Mouse (Mus musculus) cerebellum, adult 11-12 months (tissue): ENCODE measurements around the gene Lrig2.
"Not testable (repeated sequence)": the region's sequence is repeated elsewhere in the genome, so short reads cannot be mapped to it uniquely, and the experiment has no call there.

Experiments used
- DNase-seq: peaks from one replicate; pipeline ENCODE4 v3.0.0; 2022

Gene Lrig2

DNA sequence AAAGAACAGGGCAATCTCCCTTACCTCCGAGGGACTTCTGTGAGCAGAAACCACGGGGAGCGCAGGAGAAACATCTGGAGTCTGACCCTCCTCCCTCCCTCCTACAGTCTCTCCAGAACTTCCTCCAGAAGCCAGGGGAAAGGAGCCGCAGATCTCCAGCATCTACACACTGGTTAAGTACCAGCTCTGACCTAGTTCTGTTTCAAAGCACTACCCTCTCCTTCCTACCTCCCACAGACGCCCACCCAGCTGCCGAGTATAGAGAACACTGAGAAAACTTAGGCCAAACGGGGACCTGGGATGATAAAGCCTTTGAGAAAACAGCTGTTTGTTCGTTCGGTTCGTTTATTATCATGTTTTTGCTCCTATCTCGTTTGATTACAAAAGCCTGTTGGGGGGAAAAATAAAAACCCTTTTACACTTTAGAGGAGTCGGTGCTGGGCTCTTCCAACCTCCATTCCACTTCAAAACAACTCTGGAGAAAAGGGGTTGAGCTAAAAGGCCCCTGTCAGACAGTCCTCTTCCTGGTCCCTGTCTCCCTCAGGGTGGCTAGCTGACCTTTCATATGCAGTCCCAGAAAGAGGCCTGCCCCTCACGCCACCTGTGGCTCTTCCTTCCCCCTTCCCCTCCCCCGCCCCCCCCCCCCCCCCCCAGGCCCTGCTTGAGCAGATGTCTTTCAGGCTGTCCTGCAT is 80.4 kb downstream of the Lrig2 start:
- DNase-seq = no peak

DNA sequence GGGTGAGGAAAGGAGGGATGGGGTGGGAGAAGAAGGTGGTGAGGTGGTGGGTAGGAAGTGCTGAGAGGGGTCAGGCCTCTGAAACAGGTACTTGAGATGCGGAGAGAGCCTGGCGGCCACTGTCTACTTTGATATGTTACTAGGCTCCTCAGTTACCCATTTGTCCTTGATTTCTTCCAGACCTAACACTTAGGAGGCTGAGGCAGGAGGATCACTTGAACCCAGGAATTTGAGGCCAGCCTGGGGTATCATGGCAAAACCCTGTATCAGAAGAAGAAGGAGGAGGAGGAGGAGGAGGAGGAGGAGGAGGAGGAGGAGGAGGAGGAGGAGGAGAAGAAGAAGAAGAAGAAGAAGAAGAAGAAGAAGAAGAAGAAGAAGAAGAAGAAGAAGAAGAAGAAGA is 84.4 kb downstream of the Lrig2 start:
- not testable (repeated sequence) for DNase-seq

DNA sequence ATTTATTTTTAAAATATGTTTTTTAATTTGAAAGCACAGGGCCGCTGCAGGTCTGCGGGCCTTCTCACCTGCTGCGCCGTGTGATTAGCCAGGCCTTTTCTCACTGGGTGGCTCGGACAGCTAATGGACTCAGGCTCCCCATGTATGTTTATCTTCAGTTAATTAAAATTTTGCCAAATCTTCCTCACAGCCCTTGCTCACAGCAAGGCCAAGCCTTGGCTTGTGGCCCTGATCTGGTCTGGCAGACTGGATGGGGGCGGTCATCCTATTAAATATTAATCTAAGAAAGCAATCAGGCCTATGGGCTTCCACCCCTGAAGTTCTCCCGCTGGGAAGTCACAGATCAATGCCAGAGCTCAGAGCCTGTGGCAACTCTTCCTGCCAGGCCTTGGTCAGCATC is 87.4 kb downstream of the Lrig2 start:
- DNase-seq = peak; percentile 70

GRCm38 (mm10) chr3:104420929-104421328 is 90.8 kb downstream of the Lrig2 start:
- DNase-seq = no peak

DNA sequence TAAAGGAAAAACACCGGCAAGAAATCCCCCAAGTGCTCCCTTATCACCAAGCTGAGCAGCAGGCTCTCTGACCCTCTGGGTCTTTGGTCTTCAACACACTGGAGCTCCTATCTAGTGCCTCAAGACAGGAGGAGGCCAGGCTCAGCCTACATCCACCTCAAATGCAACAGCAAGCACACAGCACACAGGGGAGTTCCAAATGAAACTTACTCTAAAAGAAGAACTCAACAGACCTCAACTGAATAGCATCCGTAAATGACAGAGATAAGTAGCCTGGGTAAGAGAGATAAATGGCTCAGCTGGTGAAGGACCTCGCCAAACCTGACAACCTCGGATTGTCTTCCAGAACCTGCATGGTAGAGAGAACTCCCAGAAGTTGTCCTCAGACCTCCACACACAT is 91.7 kb downstream of the Lrig2 start:
- DNase-seq = no peak

GRCm38 (mm10) chr3:104416806-104417205 is 94.9 kb downstream of the Lrig2 start:
- no peak for DNase-seq

- no peak for DNase-seq
Measured at GRCm38 (mm10) chr3:104412482-104412881, 99.2 kb downstream of the Lrig2 start.

DNA sequence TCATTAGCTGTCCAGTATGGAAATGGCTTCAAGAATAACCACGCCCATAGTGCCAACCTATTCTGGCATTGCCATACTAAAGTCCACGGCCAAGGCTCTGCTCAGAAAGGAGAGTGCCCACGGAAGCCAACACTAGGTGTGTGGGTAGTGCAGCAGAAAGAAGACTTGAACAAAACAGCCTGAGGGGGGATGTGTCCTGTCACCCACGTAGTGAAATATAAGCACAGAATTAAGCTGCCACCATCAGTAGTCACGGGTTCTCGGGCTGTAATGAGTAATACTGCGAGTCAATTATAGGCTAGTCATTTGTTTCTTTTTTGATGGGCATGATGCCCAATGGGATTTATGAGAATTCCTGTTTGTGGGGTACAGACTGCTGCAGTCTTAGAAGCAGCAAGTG is 104.2 kb downstream of the Lrig2 start:
- DNase-seq = no peak

GRCm38 (mm10) chr3:104403582-104403981 is 108.1 kb downstream of the Lrig2 start:
- DNase-seq = no peak

DNA sequence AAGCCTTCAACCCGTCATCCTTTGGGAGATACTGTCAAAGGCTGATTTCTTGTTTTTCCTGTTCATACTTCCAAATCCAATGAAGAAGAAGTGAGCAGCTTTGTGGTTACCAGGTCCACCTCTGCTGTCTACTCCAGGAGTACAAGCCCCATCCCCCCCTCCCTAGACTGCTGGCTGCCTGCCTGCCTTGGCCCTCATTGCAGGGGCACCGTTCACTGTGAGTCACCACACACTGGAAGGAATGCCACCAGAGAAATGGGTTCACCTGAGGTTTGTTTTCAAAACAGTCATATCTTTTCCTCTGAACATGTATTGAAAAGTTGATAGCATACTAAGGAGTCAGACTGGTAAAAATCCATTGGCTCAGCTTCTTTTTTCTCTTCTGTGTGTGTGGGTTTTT is 110.5 kb downstream of the Lrig2 start:
- DNase-seq = no peak

GRCm38 (mm10) chr3:104400126-104400525 is 111.6 kb downstream of the Lrig2 start:
- no peak for DNase-seq

DNA sequence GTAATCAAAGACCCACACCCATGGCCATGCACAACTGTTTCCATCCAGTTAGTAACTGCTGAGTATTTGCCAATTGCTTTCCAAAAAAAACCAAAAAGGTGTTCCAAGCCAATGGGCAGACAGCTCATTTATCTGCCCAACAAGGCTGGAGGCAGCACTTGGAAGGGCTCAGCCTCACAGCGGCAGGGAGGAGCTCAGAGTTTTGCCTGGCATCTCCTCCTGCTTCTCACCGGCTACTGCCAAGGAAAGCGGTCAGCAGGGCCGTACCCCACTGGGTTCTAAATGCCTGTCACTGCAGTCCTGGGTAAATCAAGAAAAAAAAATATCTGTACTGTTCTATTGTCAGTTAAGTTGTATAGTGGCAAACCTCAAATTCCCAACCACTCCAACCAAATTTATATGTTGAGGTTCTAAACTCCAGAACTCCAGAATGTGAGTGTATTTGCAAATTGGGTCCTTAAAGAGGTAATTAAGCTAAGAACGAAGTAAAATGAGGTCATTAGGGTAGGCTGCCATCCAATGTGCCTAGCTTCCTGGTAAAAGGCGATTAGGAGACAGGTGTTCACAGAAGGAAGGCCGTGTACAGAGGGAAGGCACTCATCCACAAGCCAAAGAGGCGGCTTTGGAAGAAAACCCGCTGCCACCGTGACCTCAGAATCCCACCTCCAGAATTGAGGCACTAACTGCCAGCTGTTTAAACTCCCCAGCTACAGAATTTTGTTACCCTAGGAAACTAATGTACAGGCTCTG is 112.2 kb downstream of the Lrig2 start:
- DNase-seq = peak; percentile 86

DNA sequence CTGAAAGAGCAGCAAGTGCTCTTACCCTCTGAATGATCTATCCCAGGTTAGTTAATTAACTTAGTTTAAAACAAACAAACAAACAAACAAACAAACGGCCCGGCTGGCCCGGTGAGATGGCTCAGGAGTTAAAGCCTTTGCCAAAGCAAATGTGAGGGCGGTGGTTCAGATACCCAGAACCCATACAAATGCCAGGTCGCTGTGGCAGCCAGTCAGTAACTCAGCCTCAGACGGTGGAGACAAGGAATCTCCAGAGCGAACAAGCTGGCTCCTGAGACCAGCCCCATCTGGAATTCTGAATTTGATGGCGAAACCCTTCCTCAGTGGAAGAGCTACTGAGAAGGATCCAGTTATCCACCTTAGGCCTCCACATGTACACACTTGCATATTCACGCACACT is 114.4 kb downstream of the Lrig2 start:
- peak; percentile 41 for DNase-seq

GRCm38 (mm10) chr3:104396736-104397081 is 115.0 kb downstream of the Lrig2 start:
- DNase-seq = no peak

GRCm38 (mm10) chr3:104396067-104396735 is 115.5 kb downstream of the Lrig2 start:
- peak; percentile 67 for DNase-seq

DNA sequence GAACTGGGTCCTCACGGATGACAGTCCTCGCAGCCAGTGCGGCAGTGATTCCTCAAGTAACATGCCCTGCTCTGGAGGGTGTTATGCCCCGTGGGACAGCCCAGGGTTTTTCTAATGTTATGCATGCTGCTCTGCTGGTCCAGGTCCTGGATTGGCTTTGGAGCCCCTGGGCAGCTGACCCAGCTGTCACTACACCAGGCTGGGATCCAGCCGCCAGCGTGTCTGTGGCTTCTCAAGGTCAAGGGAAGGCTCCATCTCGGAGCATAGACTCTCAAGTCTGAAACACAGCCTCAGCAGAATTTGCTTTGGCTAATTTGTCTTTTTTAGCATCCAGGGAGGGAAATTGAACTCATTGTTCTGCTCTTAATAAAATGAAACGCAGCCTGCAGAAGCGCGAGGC is 121.6 kb downstream of the Lrig2 start:
- no peak for DNase-seq

DNA sequence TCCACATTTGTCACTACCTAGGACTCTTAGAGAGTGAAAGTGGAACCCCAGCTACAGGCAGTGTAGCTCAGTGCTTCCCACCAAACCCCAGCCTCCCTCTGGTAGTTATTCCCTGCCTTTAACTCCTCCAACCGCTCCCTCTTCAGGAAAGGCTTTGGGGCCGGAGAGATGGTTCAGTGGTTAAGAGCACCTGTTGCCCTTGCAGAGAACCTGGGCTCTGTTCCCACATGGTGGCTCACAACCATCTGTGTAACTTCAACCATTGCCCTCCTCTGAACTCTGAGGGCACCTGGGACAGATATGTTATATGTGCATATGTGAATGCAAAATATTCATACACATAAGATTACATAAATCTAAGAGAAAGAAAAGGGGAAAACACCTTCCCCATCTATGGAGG is 122.3 kb downstream of the Lrig2 start:
- DNase-seq = no peak

DNA sequence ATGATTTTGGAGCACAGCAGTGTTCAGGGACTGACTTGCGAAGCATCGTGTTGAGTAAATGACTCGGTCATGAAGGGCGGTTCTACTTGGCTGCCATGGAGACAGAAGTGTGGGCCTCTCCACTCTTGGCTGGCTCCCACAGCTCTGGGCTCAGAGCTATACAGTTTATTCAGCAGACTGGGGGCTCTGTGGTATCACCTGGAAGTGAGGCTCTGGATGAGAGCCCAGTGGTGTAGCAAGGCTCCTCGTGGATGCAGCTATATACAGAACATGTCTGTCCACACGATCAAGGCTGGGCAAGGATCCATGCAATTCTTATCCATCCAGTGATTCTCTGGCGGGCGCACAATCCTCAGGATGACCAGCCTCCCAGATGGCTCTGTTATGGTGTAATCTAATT is 126.1 kb downstream of the Lrig2 start:
- DNase-seq = no peak

DNA sequence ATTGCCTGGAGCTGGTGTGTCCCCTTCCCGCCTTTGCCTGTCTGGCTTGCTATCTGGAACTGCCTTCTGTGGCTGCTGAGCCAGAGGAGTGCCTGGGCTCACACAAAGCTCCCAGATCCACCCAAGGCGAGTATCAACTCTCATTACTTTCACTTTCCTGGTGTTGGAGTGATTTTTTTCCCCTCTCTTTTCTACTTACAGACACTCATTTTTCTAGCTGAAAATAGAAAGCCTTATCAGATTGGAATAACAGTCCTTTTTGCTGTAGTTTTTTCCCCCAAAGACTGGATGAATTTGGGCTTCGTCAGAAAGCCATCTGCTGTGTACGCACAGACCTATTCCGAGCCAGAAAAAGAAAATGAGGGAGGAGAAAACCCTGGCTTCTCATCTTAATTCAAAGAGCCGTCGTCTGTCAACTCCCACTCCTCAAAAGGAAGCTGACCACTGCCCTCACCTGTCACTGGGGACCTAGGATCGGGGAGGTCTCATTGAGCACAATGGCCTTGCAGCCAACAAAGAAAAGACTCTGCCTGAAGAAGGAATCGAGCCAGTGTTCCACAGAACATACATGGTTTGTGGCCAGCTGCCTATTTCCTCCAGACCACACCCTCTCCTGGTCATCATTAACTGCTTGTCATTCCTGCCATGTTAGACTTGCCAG is 127.9 kb downstream of the Lrig2 start:
- DNase-seq = no peak

GRCm38 (mm10) chr3:104378228-104378627 is 133.5 kb downstream of the Lrig2 start:
- no peak for DNase-seq

- no peak for DNase-seq
Measured at GRCm38 (mm10) chr3:104373907-104374306, 137.8 kb downstream of the Lrig2 start.

DNA sequence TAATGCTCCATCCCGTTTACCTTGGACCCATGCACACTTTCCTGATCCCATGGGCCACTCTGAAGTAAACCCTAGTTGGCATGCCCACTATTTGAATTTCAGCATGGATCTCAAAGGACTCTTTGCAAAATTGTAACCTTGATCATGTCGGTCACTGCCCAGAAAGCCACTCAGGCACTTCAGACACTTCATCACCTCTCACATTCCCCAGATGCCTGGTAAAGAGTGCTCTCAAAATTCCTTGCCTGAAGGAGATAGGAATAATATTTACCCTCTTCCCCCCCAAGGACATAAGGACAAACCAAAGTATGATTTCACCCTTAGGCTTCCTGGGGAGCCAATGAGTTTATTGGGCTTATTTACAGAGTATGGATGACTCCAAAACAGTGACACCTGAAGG is 139.3 kb downstream of the Lrig2 start:
- no peak for DNase-seq

- DNase-seq = no peak
Measured at GRCm38 (mm10) chr3:104367912-104368311, 143.8 kb downstream of the Lrig2 start.

- no peak for DNase-seq
Measured at GRCm38 (mm10) chr3:104361814-104362213, 149.9 kb downstream of the Lrig2 start.
